Mouse (Mus musculus) layer of hippocampus, adult 8-10 months (tissue): ENCODE results near the gene Nipal3. TPM values are rescaled to one million over a fixed set of nuclear protein-coding genes. Genes with fewer than 3 reads are reported as not detected.

Experiments
- DNase-seq, 2 experiments: peaks; one replicate each; pipeline ENCODE4 v3.0.0; 2022; ENCODE audit warnings: low spot score in 2 of 2
- total RNA-seq, 4 experiments: library from RNA; stranded (reverse); gene quantifications; 2 replicates each; pipeline ENCODE4 v1.2.4; 2022

Gene Nipal3
- total RNA-seq, 4 experiments from 2014 or later, result 83.3 to 97.8 (median 90.0) TPM

- DNase-seq, result peak; percentile 43 to 67
These were observed 12.9 kb upstream of the Nipal3 start for GRCm38 (mm10) chr4:135507547-135508350.

GRCm38 (mm10) chr4:135505794-135506193, 11.0 kb upstream of the Nipal3 start:
- no peak for DNase-seq

GRCm38 (mm10) chr4:135501587-135501986, 6.7 kb upstream of the Nipal3 start:
- DNase-seq, result no peak

- DNase-seq, result no peak
These were observed 5.0 kb upstream of the Nipal3 start for GRCm38 (mm10) chr4:135499831-135500230.

GRCm38 (mm10) chr4:135498136-135498535, 3.3 kb upstream of the Nipal3 start:
- DNase-seq, result no peak

- peak in 1 of 2 experiments; percentile 28 for DNase-seq
These were observed 972 bp upstream of the Nipal3 start for GRCm38 (mm10) chr4:135495810-135496209.

- DNase-seq, result no peak
These were observed 556 bp upstream of the Nipal3 start for GRCm38 (mm10) chr4:135495397-135495791.

GRCm38 (mm10) chr4:135493691-135494520, 932 bp downstream of the Nipal3 start:
- peak in 1 of 2 experiments; percentile 26 for DNase-seq

GRCm38 (mm10) chr4:135493271-135493670, 1.6 kb downstream of the Nipal3 start:
- no peak for DNase-seq

- DNase-seq, result no peak
These were observed 5.6 kb downstream of the Nipal3 start for GRCm38 (mm10) chr4:135489256-135489655.

GRCm38 (mm10) chr4:135486352-135486751, 8.5 kb downstream of the Nipal3 start:
- no peak for DNase-seq

- no peak for DNase-seq
These were observed 9.8 kb downstream of the Nipal3 start for GRCm38 (mm10) chr4:135485086-135485485.

GRCm38 (mm10) chr4:135480370-135480769, 14.5 kb downstream of the Nipal3 start:
- no peak for DNase-seq

- DNase-seq, result no peak
These were observed 17.0 kb downstream of the Nipal3 start for GRCm38 (mm10) chr4:135477851-135478250.

- DNase-seq, result no peak
These were observed 31.4 kb downstream of the Nipal3 start for GRCm38 (mm10) chr4:135463406-135463805.

- no peak for DNase-seq
These were observed 41.3 kb downstream of the Nipal3 start for GRCm38 (mm10) chr4:135453572-135453971.

GRCm38 (mm10) chr4:135453164-135453563, 41.7 kb downstream of the Nipal3 start:
- no peak for DNase-seq

- no peak for DNase-seq
These were observed 43.4 kb downstream of the Nipal3 start for GRCm38 (mm10) chr4:135451360-135452015.

GRCm38 (mm10) chr4:135442473-135442872, 52.4 kb downstream of the Nipal3 start:
- no peak for DNase-seq

GRCm38 (mm10) chr4:135439904-135440522, 54.8 kb downstream of the Nipal3 start:
- DNase-seq, result no peak

GRCm38 (mm10) chr4:135439188-135439647, 55.6 kb downstream of the Nipal3 start:
- no peak for DNase-seq
